Mouse (Mus musculus): Measurements from ENCODE around the gene Dnajc19. TPM values are rescaled to one million over a fixed set of nuclear protein-coding genes. Genes with fewer than 3 reads are reported as not detected.

The Dnajc19 gene
- total and polyA plus RNA-seq, 3 experiments = 143 to 166 TPM; not detected in 1

DNA sequence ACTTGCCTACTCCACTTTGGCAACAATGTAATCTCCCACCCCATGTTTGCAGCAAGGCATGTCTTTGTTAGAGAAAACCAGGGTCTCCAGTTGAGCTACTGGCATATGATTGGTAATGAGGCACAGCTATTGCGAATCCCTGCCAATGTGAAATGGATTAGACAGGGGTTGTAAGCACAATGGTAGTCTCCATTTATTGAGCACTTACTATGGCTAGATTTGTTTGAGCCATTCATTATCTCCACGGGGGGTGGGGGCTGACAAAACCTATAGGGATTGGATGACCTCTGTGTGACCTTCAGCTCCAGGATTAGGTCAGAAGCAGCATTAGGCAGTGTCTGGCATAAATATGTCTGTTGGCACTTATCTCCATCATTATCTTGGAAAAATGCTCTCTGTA, 21.8 kb upstream of the Dnajc19 start:
- Histone ChIP-seq H3K4me1 (ENCODE audit: control insufficient read depth in 1 of 2, insufficient read depth in 2 of 2, low read length in 2 of 2) (no peaks in the 10 kb centered on the region), H3K79me2 (ENCODE audit: control insufficient read depth, insufficient read depth, low read length, poor library complexity) (no peaks in the 10 kb centered on the region), H3K9ac (ENCODE audit: control insufficient read depth, low read depth, low read length, poor library complexity, severe bottlenecking) (no peak overlapping the region), H3K4me3 (ENCODE audit: control insufficient read depth in 1 of 2, insufficient read depth in 1 of 2, low read depth in 2 of 2, low read length in 2 of 2) (no peak overlapping the region), H3K27ac (ENCODE audit: control insufficient read depth, low read depth, low read length) (no peak overlapping the region), H3K9me3 (replicated peaks; ENCODE audit: insufficient read depth, low read length) (no peaks in the 10 kb centered on the region), H3K36me3 (ENCODE audit: control insufficient read depth in 1 of 2, insufficient read depth in 2 of 2, low read length in 2 of 2) (no peaks in the 10 kb centered on the region), H3K27me3 (ENCODE audit: control insufficient read depth in 1 of 2, insufficient read depth in 2 of 2, low read length in 2 of 2) (peaks cover 0 to 4% of the 10 kb centered on the region in 2 experiments; a peak in 3 of 4 replicates)
- DNase-seq (ENCODE audit: low read depth, low spot score) = no peak
- TF ChIP-seq E2F4 (IDR thresholded peaks at IDR 0.05; ENCODE audit: borderline replicate concordance, low read depth, low read length) (no peak), ZMIZ1 (IDR thresholded peaks at IDR 0.05; ENCODE audit: low read depth, low read length) (no peak), MAZ (IDR thresholded peaks at IDR 0.05; ENCODE audit: low read depth, low read length) (no peak), POLR2AphosphoS2 (IDR thresholded peaks at IDR 0.05; ENCODE audit: low read length) (no peak), GABPA (IDR thresholded peaks at IDR 0.05; ENCODE audit: low read depth, low read length) (no peak), RAD21 (IDR thresholded peaks at IDR 0.05; ENCODE audit: low read depth, low read length) (no peak), POLR2AphosphoS5 (IDR thresholded peaks at IDR 0.05; ENCODE audit: borderline replicate concordance, low read depth, low read length) (no peak)

DNA sequence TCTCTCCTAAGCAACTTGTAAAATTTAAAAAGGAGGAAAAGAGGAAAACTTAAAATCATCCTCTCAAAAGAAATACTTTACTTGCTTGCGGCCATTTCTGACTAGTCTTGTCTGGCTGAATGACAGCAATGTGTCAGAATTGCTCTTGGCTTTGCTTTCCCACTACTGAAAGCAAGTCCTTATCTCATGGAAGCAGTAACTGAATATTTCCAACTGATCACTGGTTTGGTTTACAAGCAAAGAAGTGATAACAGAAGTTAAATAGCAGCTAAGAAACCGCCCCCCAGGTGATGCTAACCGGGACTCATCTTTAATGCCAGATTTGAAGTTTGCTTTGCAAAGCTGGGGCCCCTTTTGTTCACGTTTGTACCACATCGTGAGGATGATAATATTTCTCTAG, 2.5 kb upstream of the Dnajc19 start:
- Histone ChIP-seq H3K27ac (ENCODE audit: control insufficient read depth, low read depth, low read length) (peak overlapping the region; percentile 56; the same call in 1 of the 2 replicates), H3K79me2 (ENCODE audit: control insufficient read depth, insufficient read depth, low read length, poor library complexity) (peaks cover 6% of the 10 kb centered on the region), H3K27me3 (ENCODE audit: control insufficient read depth in 1 of 2, insufficient read depth in 2 of 2, low read length in 2 of 2) (no peaks in the 10 kb centered on the region), H3K4me1 (ENCODE audit: control insufficient read depth in 1 of 2, insufficient read depth in 2 of 2, low read length in 2 of 2) (peaks cover 10 to 23% of the 10 kb centered on the region in 2 experiments), H3K4me3 (ENCODE audit: control insufficient read depth in 1 of 2, insufficient read depth in 1 of 2, low read depth in 2 of 2, low read length in 2 of 2) (no peak overlapping the region), H3K36me3 (ENCODE audit: control insufficient read depth in 1 of 2, insufficient read depth in 2 of 2, low read length in 2 of 2) (peaks cover 0 to 27% of the 10 kb centered on the region in 2 experiments; a peak in 2 of 4 replicates), H3K9me3 (replicated peaks; ENCODE audit: insufficient read depth, low read length) (no peaks in the 10 kb centered on the region), H3K9ac (ENCODE audit: control insufficient read depth, low read depth, low read length, poor library complexity, severe bottlenecking) (no peak overlapping the region; the same call in 1 of the 2 replicates)
- peak; percentile 85 for DNase-seq (ENCODE audit: low read depth, low spot score)
- TF ChIP-seq MYC (IDR thresholded peaks at IDR 0.05; ENCODE audit: low read depth, low read length) (no peak), JUND (IDR thresholded peaks at IDR 0.05; ENCODE audit: low read depth, low read length) (no peak), POLR2A (IDR thresholded peaks at IDR 0.05; ENCODE audit: control insufficient read depth in 1 of 2, insufficient read depth in 1 of 2, low read depth in 1 of 2, low read length in 2 of 2, poor library complexity in 1 of 2) (no peak), TBP (IDR thresholded peaks at IDR 0.05; ENCODE audit: low read depth, low read length) (0 out of 2 replicates have a peak, but pooled peaks have one; percentile 47), MEF2A (IDR thresholded peaks at IDR 0.05; ENCODE audit: extremely low read depth, insufficient replicate concordance, low read depth, low read length, poor library complexity, severe bottlenecking) (no peak), ETS1 (IDR thresholded peaks at IDR 0.05; ENCODE audit: low read depth, low read length) (peak; percentile 93), USF1 (IDR thresholded peaks at IDR 0.05; ENCODE audit: low read depth, low read length) (no peak), MAZ (IDR thresholded peaks at IDR 0.05; ENCODE audit: low read depth, low read length) (no peak), NELFE (IDR thresholded peaks at IDR 0.05; ENCODE audit: low read depth, low read length) (no peak), ZKSCAN1 (IDR thresholded peaks at IDR 0.05; ENCODE audit: low read depth, low read length) (no peak), EP300 (IDR thresholded peaks at IDR 0.05; ENCODE audit: low read depth in 1 of 2, low read length in 2 of 2) (peak; percentile 96 to 98), MAFK (IDR thresholded peaks at IDR 0.05; ENCODE audit: borderline replicate concordance, low read depth, low read length) (no peak), SIN3A (IDR thresholded peaks at IDR 0.05; ENCODE audit: low read length) (peak; percentile 89), GATA1 (IDR thresholded peaks at IDR 0.05; ENCODE audit: low read depth, low read length) (peak; percentile 96), MXI1 (IDR thresholded peaks at IDR 0.05; ENCODE audit: low read depth, low read length) (peak; percentile 71), TCF12 (IDR thresholded peaks at IDR 0.05; ENCODE audit: low read depth, low read length) (peak; percentile 98), MYB (IDR thresholded peaks at IDR 0.05; ENCODE audit: low read depth, low read length) (peak; percentile 95), HCFC1 (IDR thresholded peaks at IDR 0.05; ENCODE audit: low read depth, low read length) (0 out of 2 replicates have a peak, but pooled peaks have one; percentile 18), TAL1 (IDR thresholded peaks at IDR 0.05; ENCODE audit: low read length) (peak; percentile 75), RCOR1 (IDR thresholded peaks at IDR 0.05; ENCODE audit: low read depth, low read length) (peak; percentile 99), USF2 (IDR thresholded peaks at IDR 0.05; ENCODE audit: borderline replicate concordance in 1 of 2, insufficient read depth in 1 of 2, low read depth in 1 of 2, low read length in 2 of 2) (no peak)
